14 mouse cellular contexts compared by ENCODE assay signal in the genomic region with DNA sequence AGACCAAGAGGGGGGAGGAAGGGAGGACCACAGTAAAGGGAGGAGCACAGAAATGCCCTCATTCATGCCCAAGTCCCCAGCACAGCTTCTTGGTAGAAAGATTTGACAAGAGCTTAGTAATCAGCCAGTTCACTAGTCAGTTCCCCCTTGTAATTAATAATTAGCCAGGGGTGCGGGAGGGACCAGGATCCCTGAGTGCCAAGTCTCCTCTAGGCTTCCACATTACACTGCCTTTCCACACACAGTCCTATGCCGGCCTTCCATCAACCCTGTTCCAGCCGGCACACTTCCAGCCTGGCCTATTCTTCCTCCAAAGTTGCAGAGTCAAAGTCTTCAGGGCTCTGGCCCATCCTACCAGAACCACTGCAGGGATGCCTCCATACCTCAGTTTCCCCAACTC. TPM values are rescaled to one million over a fixed set of nuclear protein-coding genes. Genes with fewer than 3 reads are reported as not detected.
DNase-seq lines count a peak whose midpoint lies in the region.
"Had no signal": no experiment of that assay in that cellular context is flagged by ENCODE, and none has a peak within 500 bp of the region (broad histone marks: within the 10 kb centered on the region; RNA-seq: fewer than 3 reads in every experiment).

No protein-coding gene starts in this region.

- H3K27me3 ChIP-seq in limb, embryonic 10.5 days (ENCODE audit: low read depth, poor library complexity, severe bottlenecking) = peaks cover 42% of the 10 kb centered on the region
- H3K27me3 ChIP-seq: hindbrain, embryonic 15.5 days had no signal

- H3K36me3 ChIP-seq in limb, embryonic 10.5 days = peaks cover 26% of the 10 kb centered on the region
- H3K36me3 ChIP-seq: embryonic facial prominence, embryonic 12.5 days; heart, embryonic 15.5 days; hindbrain, embryonic 15.5 days; neural tube, embryonic 13.5 days had no signal

- H3K4me1 ChIP-seq in limb, embryonic 10.5 days = peaks cover 81% of the 10 kb centered on the region

- H3K9me3 ChIP-seq in limb, embryonic 10.5 days (replicated peaks) = no peaks in the 10 kb centered on the region
- H3K9me3 ChIP-seq: embryonic facial prominence, embryonic 12.5 days; heart, embryonic 15.5 days; hindbrain, embryonic 15.5 days; neural tube, embryonic 13.5 days had no signal

- WGBS in limb, embryonic 10.5 days = 89% methylated on average over 3 of the region's 3 CpGs

- H3K27ac ChIP-seq in limb, embryonic 10.5 days = no peak overlapping the region
- H3K27ac ChIP-seq: embryonic facial prominence, embryonic 12.5 days; heart, embryonic 15.5 days; hindbrain, embryonic 15.5 days; macrophage; neural tube, embryonic 13.5 days had no signal

- DNase-seq in lung, postnatal 25 days (ENCODE audit: low spot score) = peak; percentile 43
- DNase-seq in lung, adult 18-20 months = no peak
- peak; percentile 88 for DNase-seq in kidney, adult 9 months
- DNase-seq in limb, embryonic 10.5 days (ENCODE audit: low spot score) = peak; percentile 27
- DNase-seq in yolk sac, embryonic 10.5 days (ENCODE audit: low spot score) = peak; percentile 65
- DNase-seq in natural killer cell, adult 2 months (ENCODE audit: low spot score in 2 of 2) = no peak
- DNase-seq in adrenal gland, postnatal 14 days = no peak
- DNase-seq: cerebellum, adult 11 months had no signal

- no peak overlapping the region for H3K4me3 ChIP-seq in limb, embryonic 10.5 days
- H3K4me3 ChIP-seq: embryonic facial prominence, embryonic 12.5 days; heart, embryonic 15.5 days; hindbrain, embryonic 15.5 days; neural tube, embryonic 13.5 days had no signal

RNA-seq across cellular contexts. Expression of a gene that starts 4.0 kb away (rescaled TPM):
- 35.0 and 37.9 TPM in 2 replicates for polyA plus RNA-seq in limb, embryonic 10.5 days (2016; fragmentation: Nextera tagmentation; extraction: Ambion mirVana)
- 8.2 and 8.5 TPM in 2 replicates for total RNA-seq in adrenal gland, postnatal 14 days (2021)

RNA-seq across cellular contexts. Expression of a gene that starts 20.2 kb away (rescaled TPM):
- polyA plus RNA-seq in limb, embryonic 10.5 days (2016; fragmentation: Nextera tagmentation; extraction: Ambion mirVana) = 0.77 and 1.3 TPM in 2 replicates
- total RNA-seq in adrenal gland, postnatal 14 days (2021) = 1.6 and 2.4 TPM in 2 replicates
- total RNA-seq: granulocyte monocyte progenitor cell, adult 5-6 weeks had no signal
- polyA plus RNA-seq: macrophage had no signal

Comparison
In these comparisons a context has a peak if more than half of its experiments do, and no peak if none do; other contexts are left out.
1. DNase-seq: peak in lung, postnatal 25 days (single experiment), kidney, adult 9 months (single experiment), limb, embryonic 10.5 days (single experiment) and yolk sac, embryonic 10.5 days (single experiment); none in lung, adult 18-20 months (0 of 2), natural killer cell, adult 2 months (0 of 2) and adrenal gland, postnatal 14 days (single experiment).